Mouse (Mus musculus) cortical plate, adult 2 months (tissue): ENCODE results near the gene Rorc.

Experiments used
- CTCF ChIP-seq: fragments of 200-500 bp; IDR thresholded peaks from 2 replicates; pipeline ENCODE4 v1.5.1; 2011; ENCODE audit warnings: mild to moderate bottlenecking, control low read depth, low read length; ENCODE audit not compliant: insufficient read depth; ENCODE audit errors: extremely low read depth
- POLR2A ChIP-seq: fragments of 200-500 bp; IDR thresholded peaks from 2 replicates; pipeline ENCODE4 v1.6.1; 2011; ENCODE audit warnings: mild to moderate bottlenecking, low read length, control low read depth; ENCODE audit not compliant: insufficient read depth; ENCODE audit errors: extremely low read depth

DNA sequence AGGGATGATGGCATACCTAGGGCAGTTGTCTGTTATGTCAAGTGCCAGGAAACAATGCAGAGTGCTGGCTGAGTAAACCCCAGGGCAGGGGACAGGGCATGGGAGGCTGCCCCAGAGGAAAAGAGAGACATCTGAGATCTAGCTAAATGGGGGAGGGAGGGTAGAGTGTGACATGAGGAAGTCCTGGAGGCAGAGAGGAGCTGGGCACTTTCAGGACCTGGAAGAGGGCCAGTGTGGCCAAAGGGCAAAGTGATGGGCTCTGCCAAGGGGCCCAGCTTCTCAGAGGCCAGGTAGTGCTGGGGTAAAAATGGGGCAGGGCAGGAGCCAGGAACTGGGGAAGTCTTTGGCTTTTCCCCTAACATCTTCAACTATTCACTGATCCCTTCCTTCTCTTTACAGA is 2.0 kb downstream of the Rorc start:
- TF ChIP-seq CTCF: no peak
- no peak for TF ChIP-seq POLR2A
